Mouse (Mus musculus): ENCODE results near the gene Fbrsl1. TPM values are rescaled to one million over a fixed set of nuclear protein-coding genes. Genes with fewer than 3 reads are reported as not detected.

Fbrsl1 gene
- polyA plus RNA-seq, 1 experiment from 2014 or later: 4.6 TPM

DNA sequence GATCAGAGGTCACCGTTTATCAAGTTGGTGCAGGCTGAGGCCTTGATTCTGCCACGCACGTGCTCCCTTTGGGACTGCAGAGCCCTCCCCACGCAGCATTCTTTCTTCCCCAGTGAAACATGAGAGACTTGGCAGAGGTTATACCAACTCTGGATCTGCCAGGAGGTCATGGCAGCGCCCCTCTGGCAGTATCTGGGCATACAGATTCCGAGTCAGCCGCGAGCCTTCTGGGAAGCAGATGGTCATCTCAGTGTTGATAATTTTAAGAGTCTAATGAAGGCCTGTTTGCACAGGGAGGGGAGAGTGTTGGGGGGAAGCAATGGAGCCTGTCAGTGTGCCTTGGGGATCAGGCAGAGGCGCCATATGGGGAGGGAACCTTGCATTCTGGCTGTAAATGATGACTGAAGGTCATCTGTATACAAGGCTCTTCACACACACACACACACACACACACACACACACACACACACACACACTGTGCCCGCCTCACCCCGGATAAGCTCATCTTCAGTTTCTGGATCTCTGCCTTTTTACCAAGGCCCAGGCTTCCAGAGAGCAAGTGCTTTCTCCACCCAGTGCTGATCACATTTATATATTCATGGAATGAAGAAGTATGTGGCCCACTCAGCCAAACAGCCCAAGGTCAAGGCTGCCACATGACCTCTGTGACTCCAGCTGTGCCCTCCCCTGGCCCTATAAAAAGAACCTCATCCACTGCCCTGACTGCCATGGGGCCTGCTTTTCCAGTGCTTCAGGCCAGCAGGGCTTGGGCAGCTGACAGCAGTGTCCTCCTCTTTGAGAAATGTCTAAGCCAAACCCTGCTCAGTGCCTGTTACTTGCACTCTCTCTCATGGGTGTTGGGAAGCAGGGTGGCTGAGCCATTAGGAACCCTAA, 18.5 kb upstream of the Fbrsl1 start:
- no peak overlapping the region for H3K4me2 ChIP-seq (ENCODE audit: low read depth, low read length)
- no peaks in the 10 kb centered on the region for H3K4me1 ChIP-seq (ENCODE audit: control insufficient read depth, insufficient read depth, low read length)
- H3K27ac ChIP-seq (ENCODE audit: low read length): no peak overlapping the region
- ATAC-seq (replicated peaks; ENCODE audit: extremely low read depth, insufficient read depth, low FRiP score): no peak
- peaks cover 2% of the 10 kb centered on the region; the same call in 1 of the 2 replicates for H3K27me3 ChIP-seq (ENCODE audit: control insufficient read depth, insufficient read depth, low read length)
- WGBS: 63% methylated on average over 11 of the region's 11 CpGs
- H3K36me3 ChIP-seq (ENCODE audit: control insufficient read depth, insufficient read depth): no peaks in the 10 kb centered on the region
- H3K9me3 ChIP-seq (replicated peaks; ENCODE audit: control insufficient read depth, low read length): no peaks in the 10 kb centered on the region
- no peak overlapping the region for H3K4me3 ChIP-seq (ENCODE audit: low read length)
- H3K9ac ChIP-seq (ENCODE audit: low read length): no peak overlapping the region

DNA sequence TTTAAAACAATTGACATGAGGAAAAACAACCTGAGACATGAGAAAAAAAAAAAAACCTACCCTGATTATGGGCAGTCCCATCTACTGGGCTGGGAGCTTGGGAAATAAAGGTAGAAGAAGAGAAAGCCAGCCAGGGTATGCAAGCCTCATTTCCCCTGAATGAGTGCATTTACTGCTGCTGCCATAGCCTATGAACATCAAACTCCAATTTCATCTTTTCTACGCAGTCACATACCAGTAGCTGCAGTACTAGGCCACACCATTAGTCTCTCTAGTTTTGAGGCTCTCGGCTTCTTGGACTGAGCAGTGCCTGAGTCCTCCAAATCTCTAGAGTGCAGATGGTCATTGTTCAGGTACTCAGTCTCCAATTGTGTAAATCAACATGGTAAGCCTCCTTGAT, 14.3 kb upstream of the Fbrsl1 start:
- Histone ChIP-seq H3K9ac (ENCODE audit: low read length) (no peak overlapping the region), H3K4me1 (ENCODE audit: control insufficient read depth, insufficient read depth, low read length) (peaks cover 8% of the 10 kb centered on the region; the same call in 1 of the 2 replicates), H3K27me3 (ENCODE audit: control insufficient read depth, insufficient read depth, low read length) (no peaks in the 10 kb centered on the region), H3K9me3 (replicated peaks; ENCODE audit: control insufficient read depth, low read length) (no peaks in the 10 kb centered on the region), H3K4me3 (ENCODE audit: low read length) (no peak overlapping the region), H3K36me3 (ENCODE audit: control insufficient read depth, insufficient read depth) (no peaks in the 10 kb centered on the region), H3K4me2 (ENCODE audit: low read depth, low read length) (no peak overlapping the region), H3K27ac (ENCODE audit: low read length) (no peak overlapping the region)
- ATAC-seq (replicated peaks; ENCODE audit: extremely low read depth, insufficient read depth, low FRiP score): no peak
- WGBS: 85% methylated on average over 2 of the region's 2 CpGs

DNA sequence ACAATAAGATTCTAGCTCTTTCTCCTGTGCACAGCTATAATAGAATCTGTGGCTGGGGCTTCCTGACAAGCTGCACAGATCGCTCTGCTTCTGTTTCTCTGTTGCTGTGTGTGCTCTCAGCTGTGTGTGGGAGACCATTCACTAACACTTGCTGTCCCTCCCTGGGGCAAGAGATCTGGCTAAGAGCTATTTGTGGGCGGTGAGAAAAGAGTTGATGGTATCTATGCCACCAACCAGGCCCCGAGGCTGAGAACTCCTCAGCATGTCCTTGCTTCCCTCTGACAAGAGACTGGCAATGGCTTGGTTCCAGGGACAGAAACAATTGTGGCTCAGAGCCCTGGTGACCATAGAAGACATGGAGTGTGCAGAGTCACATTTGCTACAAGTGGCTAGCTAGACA, 10.6 kb upstream of the Fbrsl1 start:
- no peak overlapping the region for H3K27ac ChIP-seq (ENCODE audit: low read length)
- H3K36me3 ChIP-seq (ENCODE audit: control insufficient read depth, insufficient read depth): no peaks in the 10 kb centered on the region
- H3K27me3 ChIP-seq (ENCODE audit: control insufficient read depth, insufficient read depth, low read length): no peaks in the 10 kb centered on the region
- 36% methylated on average over 3 of the region's 3 CpGs for WGBS
- no peak overlapping the region for H3K4me3 ChIP-seq (ENCODE audit: low read length)
- H3K9me3 ChIP-seq (replicated peaks; ENCODE audit: control insufficient read depth, low read length): no peaks in the 10 kb centered on the region
- ATAC-seq (replicated peaks; ENCODE audit: extremely low read depth, insufficient read depth, low FRiP score): no peak
- H3K4me2 ChIP-seq (ENCODE audit: low read depth, low read length): no peak overlapping the region
- H3K4me1 ChIP-seq (ENCODE audit: control insufficient read depth, insufficient read depth, low read length): peaks cover 8% of the 10 kb centered on the region; the same call in 1 of the 2 replicates
- H3K9ac ChIP-seq (ENCODE audit: low read length): no peak overlapping the region

DNA sequence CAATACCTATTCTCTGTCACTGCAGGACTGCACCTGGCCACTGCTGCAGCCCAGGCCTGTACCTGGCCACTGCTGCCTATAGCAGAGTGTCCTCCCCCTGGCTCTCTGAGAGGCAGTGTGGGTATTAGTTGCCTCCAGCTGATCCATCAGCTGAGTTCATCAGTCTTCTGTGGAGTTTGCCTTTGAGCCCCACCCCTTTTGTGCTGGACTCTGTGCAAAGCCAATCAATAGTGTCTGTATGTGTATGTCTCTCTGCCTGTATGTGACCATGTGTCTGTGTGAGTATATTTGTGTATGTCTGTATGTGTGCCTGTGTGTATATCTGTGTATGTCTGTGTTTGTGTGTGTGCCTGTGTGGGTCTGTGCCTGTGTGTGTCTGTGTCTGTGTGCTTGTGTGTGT, 7.0 kb upstream of the Fbrsl1 start:
- Histone ChIP-seq H3K9ac (ENCODE audit: low read length) (no peak overlapping the region), H3K4me2 (ENCODE audit: low read depth, low read length) (no peak overlapping the region), H3K9me3 (replicated peaks; ENCODE audit: control insufficient read depth, low read length) (no peaks in the 10 kb centered on the region), H3K4me3 (ENCODE audit: low read length) (no peak overlapping the region), H3K27ac (ENCODE audit: low read length) (no peak overlapping the region), H3K36me3 (ENCODE audit: control insufficient read depth, insufficient read depth) (no peaks in the 10 kb centered on the region), H3K27me3 (ENCODE audit: control insufficient read depth, insufficient read depth, low read length) (no peaks in the 10 kb centered on the region), H3K4me1 (ENCODE audit: control insufficient read depth, insufficient read depth, low read length) (peaks cover 8% of the 10 kb centered on the region; the same call in 1 of the 2 replicates)
- ATAC-seq (replicated peaks; ENCODE audit: extremely low read depth, insufficient read depth, low FRiP score): no peak

DNA sequence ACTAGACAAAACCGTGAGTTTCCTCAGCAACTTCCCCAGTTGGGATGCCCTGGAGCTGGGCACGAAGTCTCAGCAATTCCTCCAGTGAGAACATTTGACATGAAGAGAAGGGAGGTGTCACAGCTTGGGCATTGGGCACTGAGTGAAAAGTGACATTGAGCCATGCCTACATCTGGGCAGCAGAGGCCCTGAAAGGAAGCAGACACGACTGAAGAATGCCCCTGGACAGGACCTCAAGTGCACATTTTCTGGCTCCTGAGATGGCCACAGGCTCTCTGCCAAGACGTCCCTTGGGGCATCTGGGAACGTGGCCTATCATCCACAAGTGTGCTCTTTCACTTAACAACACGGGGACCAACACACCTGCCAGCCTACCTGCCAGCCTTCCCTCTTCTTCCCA, 991 bp upstream of the Fbrsl1 start:
- Histone ChIP-seq H3K4me1 (ENCODE audit: control insufficient read depth, insufficient read depth, low read length) (peaks cover 29% of the 10 kb centered on the region), H3K9me3 (replicated peaks; ENCODE audit: control insufficient read depth, low read length) (no peaks in the 10 kb centered on the region), H3K4me2 (ENCODE audit: low read depth, low read length) (peak overlapping the region; percentile 80), H3K9ac (ENCODE audit: low read length) (no peak overlapping the region), H3K27ac (ENCODE audit: low read length) (no peak overlapping the region), H3K36me3 (ENCODE audit: control insufficient read depth, insufficient read depth) (no peaks in the 10 kb centered on the region), H3K27me3 (ENCODE audit: control insufficient read depth, insufficient read depth, low read length) (no peaks in the 10 kb centered on the region), H3K4me3 (ENCODE audit: low read length) (peak overlapping the region; percentile 92)
- ATAC-seq (replicated peaks; ENCODE audit: extremely low read depth, insufficient read depth, low FRiP score): no peak
- whole genome bisulfite sequencing: 24% methylated on average over 6 of the region's 6 CpGs

DNA sequence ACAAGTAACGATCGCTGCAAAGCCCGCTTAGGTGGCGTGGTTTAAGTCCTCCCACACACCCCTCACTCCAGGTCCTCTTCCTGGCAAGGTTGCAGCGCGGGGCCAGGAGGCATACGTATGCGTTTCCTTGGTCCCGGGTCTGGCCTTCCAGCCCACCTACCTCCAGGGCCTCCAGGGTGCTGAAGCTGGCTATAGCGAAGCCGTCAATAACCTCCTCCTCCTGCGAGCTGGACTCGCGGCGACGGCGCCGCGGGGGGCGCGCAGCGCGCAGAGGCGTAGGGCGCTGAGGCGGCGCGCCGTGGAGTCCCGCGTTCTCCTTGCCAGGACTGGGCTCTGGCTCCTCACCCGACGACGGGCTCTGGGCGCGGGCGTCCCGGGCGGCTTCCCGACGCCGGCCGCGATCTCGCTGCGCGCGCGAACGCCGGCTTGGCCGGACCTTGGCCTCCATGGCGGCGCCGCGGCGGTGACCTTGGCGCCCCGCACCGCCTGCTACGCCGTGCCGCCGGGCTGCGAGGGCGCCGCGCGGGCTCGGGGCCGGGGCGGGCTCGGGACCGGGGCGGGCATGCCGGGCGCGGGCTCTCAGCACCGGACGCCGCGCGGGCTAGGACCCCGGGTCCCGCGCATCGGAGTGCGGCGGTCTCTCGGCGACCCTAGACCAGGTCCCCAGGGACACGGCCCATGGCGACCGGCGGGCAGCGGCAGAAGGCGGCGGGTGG, 425 bp downstream of the Fbrsl1 start:
- Histone ChIP-seq H3K4me1 (ENCODE audit: control insufficient read depth, insufficient read depth, low read length) (peaks cover 29% of the 10 kb centered on the region), H3K27me3 (ENCODE audit: control insufficient read depth, insufficient read depth, low read length) (no peaks in the 10 kb centered on the region), H3K36me3 (ENCODE audit: control insufficient read depth, insufficient read depth) (no peaks in the 10 kb centered on the region), H3K4me3 (ENCODE audit: low read length) (peak overlapping the region; percentile 92), H3K4me2 (ENCODE audit: low read depth, low read length) (peak overlapping the region; percentile 80), H3K9ac (ENCODE audit: low read length) (peak overlapping the region; percentile 93), H3K9me3 (replicated peaks; ENCODE audit: control insufficient read depth, low read length) (no peaks in the 10 kb centered on the region), H3K27ac (ENCODE audit: low read length) (peak overlapping the region; percentile 81)
- WGBS: under 1% methylated on average over 98 of the region's 98 CpGs
- ATAC-seq (replicated peaks; ENCODE audit: extremely low read depth, insufficient read depth, low FRiP score): peak; percentile 28

DNA sequence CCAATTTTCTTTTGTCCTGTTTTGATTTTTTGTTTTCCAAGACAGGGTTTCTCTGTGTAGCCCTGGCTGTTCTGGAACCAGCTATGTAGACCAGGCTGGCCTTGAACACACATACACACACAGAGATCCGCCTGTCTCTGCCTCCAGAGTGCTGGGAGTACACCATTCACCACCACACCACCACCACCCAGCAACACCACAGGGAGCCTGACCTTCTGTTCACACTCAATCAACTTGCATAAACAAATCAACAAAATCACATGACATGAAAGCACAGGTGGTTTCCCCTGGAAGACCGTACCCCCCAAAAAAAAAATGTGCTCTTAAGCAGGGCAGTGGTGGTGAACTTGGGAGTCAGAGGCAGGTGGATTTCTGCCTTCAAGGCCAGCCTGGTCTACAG, 3.8 kb downstream of the Fbrsl1 start:
- Histone ChIP-seq H3K9ac (ENCODE audit: low read length) (no peak overlapping the region), H3K4me1 (ENCODE audit: control insufficient read depth, insufficient read depth, low read length) (peaks cover 44% of the 10 kb centered on the region), H3K27me3 (ENCODE audit: control insufficient read depth, insufficient read depth, low read length) (no peaks in the 10 kb centered on the region), H3K27ac (ENCODE audit: low read length) (no peak overlapping the region), H3K4me2 (ENCODE audit: low read depth, low read length) (no peak overlapping the region), H3K4me3 (ENCODE audit: low read length) (no peak overlapping the region), H3K36me3 (ENCODE audit: control insufficient read depth, insufficient read depth) (no peaks in the 10 kb centered on the region), H3K9me3 (replicated peaks; ENCODE audit: control insufficient read depth, low read length) (no peaks in the 10 kb centered on the region)
- WGBS: 90% methylated on average over 2 of the region's 2 CpGs
- ATAC-seq (replicated peaks; ENCODE audit: extremely low read depth, insufficient read depth, low FRiP score): no peak

DNA sequence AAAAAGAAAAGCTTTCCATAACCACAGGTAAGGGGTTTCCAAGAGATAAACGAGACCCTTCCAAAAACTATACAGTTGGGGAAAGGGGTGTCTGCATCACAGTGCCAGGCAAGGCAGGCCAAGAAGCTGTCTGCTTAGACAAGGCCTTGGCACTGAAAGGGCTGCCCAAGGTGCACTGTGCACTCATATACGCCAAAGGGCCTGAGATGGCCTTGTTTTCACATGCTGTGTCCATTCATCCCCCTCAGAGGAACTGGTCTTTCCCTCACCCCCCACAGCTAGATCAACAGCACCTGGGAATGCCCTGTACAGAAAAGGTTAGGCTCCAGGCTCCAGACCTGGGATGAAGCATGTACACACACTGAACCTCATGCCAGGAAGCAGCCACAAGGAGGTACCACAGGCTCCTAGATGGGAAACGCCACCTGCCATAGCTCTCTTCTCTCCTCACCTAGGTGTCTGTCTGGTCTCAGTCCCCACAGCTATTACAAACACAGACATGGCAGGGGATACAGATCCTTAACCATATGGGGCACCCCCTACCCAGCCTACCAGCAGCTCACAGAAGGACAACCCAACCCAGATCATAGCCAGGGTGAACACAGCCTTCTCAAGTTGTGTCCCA, 5.2 kb downstream of the Fbrsl1 start:
- Histone ChIP-seq H3K27ac (ENCODE audit: low read length) (no peak overlapping the region), H3K27me3 (ENCODE audit: control insufficient read depth, insufficient read depth, low read length) (no peaks in the 10 kb centered on the region), H3K4me3 (ENCODE audit: low read length) (no peak overlapping the region), H3K9ac (ENCODE audit: low read length) (no peak overlapping the region), H3K9me3 (replicated peaks; ENCODE audit: control insufficient read depth, low read length) (no peaks in the 10 kb centered on the region), H3K36me3 (ENCODE audit: control insufficient read depth, insufficient read depth) (no peaks in the 10 kb centered on the region), H3K4me1 (ENCODE audit: control insufficient read depth, insufficient read depth, low read length) (peaks cover 47% of the 10 kb centered on the region), H3K4me2 (ENCODE audit: low read depth, low read length) (no peak overlapping the region)
- WGBS: 87% methylated on average over 3 of the region's 3 CpGs
- no peak for ATAC-seq (replicated peaks; ENCODE audit: extremely low read depth, insufficient read depth, low FRiP score)
